Mouse (Mus musculus) CH12.LX (cell line): ENCODE results near the gene Tmem104. TPM values are rescaled to one million over a fixed set of nuclear protein-coding genes. Genes with fewer than 3 reads are reported as not detected.

Experiments used
- DNase-seq: peaks from one replicate; pipeline ENCODE4 v3.0.0-alpha.2; 2013; ENCODE audit errors: extremely low read depth
- H3K27ac ChIP-seq: 2 replicates; pipeline ENCODE4 v1.5.1; 2012; ENCODE audit warnings: low read depth, mild to moderate bottlenecking, control low read depth, moderate library complexity; ENCODE audit not compliant: insufficient read depth
- H3K27me3 ChIP-seq: replicated peaks from 2 replicates; pipeline ENCODE3; 2012; ENCODE audit warnings: inconsistent platforms
- H3K36me3 ChIP-seq, 2 experiments: replicated peaks in 1 of 2; 2 replicates each; pipeline versions ENCODE3 to v1.6.1; 2012; ENCODE audit warnings: inconsistent platforms in 1 of 2, low read length in 1 of 2, mild to moderate bottlenecking in 1 of 2, mixed read lengths in 1 of 2, moderate library complexity in 1 of 2; ENCODE audit not compliant: control insufficient read depth in 1 of 2, insufficient read depth in 1 of 2
- H3K4me1 ChIP-seq, 2 experiments: 2 replicates each; pipeline ENCODE4 v1.6.1; 2012; ENCODE audit warnings: inconsistent platforms in 1 of 2, moderate library complexity in 1 of 2; ENCODE audit not compliant: insufficient read depth in 2 of 2, control insufficient read depth in 1 of 2
- H3K4me2 ChIP-seq: 2 replicates; pipeline ENCODE4 v1.6.1; 2012; ENCODE audit warnings: low read depth, mild to moderate bottlenecking, control low read depth; ENCODE audit not compliant: poor library complexity, insufficient read depth, severe bottlenecking
- H3K4me3 ChIP-seq, 3 experiments: fragments of 150-350 bp in 1 of 3; sonication (generic) in 1 of 3; replicated peaks in 1 of 3; 2 replicates each; pipeline versions ENCODE3 to v1.5.1; 2011 to 2012; ENCODE audit warnings: low read depth in 2 of 3, low read length in 2 of 3, mild to moderate bottlenecking in 2 of 3, moderate library complexity in 2 of 3, control low read depth in 1 of 3, improper control_type of control experiment in 1 of 3, inconsistent platforms in 1 of 3, mixed read lengths in 1 of 3; ENCODE audit not compliant: poor library complexity in 1 of 3
- H3K79me2 ChIP-seq: replicated peaks from 2 replicates; pipeline ENCODE4 v1.6.1; 2012; ENCODE audit warnings: mild to moderate bottlenecking, moderate library complexity; ENCODE audit not compliant: control insufficient read depth, poor library complexity, insufficient read depth, severe bottlenecking; ENCODE audit errors: extremely low read depth
- H3K9ac ChIP-seq: 2 replicates; pipeline ENCODE4 v1.6.1; 2012; ENCODE audit warnings: low read depth, mild to moderate bottlenecking, control low read depth, moderate library complexity; ENCODE audit not compliant: insufficient read depth
- H3K9me3 ChIP-seq: replicated peaks from 2 replicates; pipeline ENCODE3; 2012; ENCODE audit warnings: low read length, inconsistent platforms, mixed read lengths
- BHLHE40 ChIP-seq: IDR thresholded peaks from 2 replicates; pipeline ENCODE4 v1.6.1; 2011; ENCODE audit warnings: mild to moderate bottlenecking, low read depth, low read length, improper control_type of control experiment
- CTCF ChIP-seq, 2 experiments: IDR thresholded peaks in 1 of 2; conservative IDR thresholded peaks in 1 of 2; 2 replicates each; pipeline ENCODE4 v1.5.1; 2011 to 2012; ENCODE audit warnings: low read depth in 2 of 2, low read length in 2 of 2, improper control_type of control experiment in 1 of 2, inconsistent platforms in 1 of 2, mild to moderate bottlenecking in 1 of 2, moderate library complexity in 1 of 2
- EP300 ChIP-seq: IDR thresholded peaks from 2 replicates; pipeline ENCODE4 v1.6.1; 2011; ENCODE audit warnings: low read length, improper control_type of control experiment
- ETS1 ChIP-seq: conservative IDR thresholded peaks from 2 replicates; pipeline ENCODE4 v1.6.1; 2012; ENCODE audit warnings: low read depth, mild to moderate bottlenecking, inconsistent platforms, low read length, improper control_type of control experiment, moderate library complexity
- GABPA ChIP-seq: IDR thresholded peaks from 2 replicates; pipeline ENCODE4 v1.6.1; 2012; ENCODE audit warnings: low read depth, low read length, improper control_type of control experiment, inconsistent platforms; ENCODE audit not compliant: insufficient replicate concordance
- KAT2A ChIP-seq: IDR thresholded peaks from 2 replicates; pipeline ENCODE4 v1.6.1; 2012; ENCODE audit warnings: low read length, improper control_type of control experiment, inconsistent platforms; ENCODE audit not compliant: insufficient replicate concordance
- MAZ ChIP-seq: IDR thresholded peaks from 2 replicates; pipeline ENCODE4 v1.6.1; 2012; ENCODE audit warnings: low read depth, mild to moderate bottlenecking, inconsistent platforms, low read length, improper control_type of control experiment, moderate library complexity
- MEF2A ChIP-seq: IDR thresholded peaks from 2 replicates; pipeline ENCODE4 v1.6.1; 2014; ENCODE audit warnings: low read depth, mild to moderate bottlenecking, inconsistent platforms, low read length, improper control_type of control experiment, borderline replicate concordance
- MXI1 ChIP-seq: IDR thresholded peaks from 2 replicates; pipeline ENCODE4 v1.6.1; 2011; ENCODE audit warnings: mild to moderate bottlenecking, low read depth, low read length, improper control_type of control experiment
- MYC ChIP-seq: IDR thresholded peaks from 2 replicates; pipeline ENCODE4 v1.6.1; 2011; ENCODE audit warnings: low read depth, mild to moderate bottlenecking, improper control_type of control experiment, low read length
- NELFE ChIP-seq: IDR thresholded peaks from 2 replicates; pipeline ENCODE4 v1.6.1; 2011; ENCODE audit warnings: low read depth, low read length, improper control_type of control experiment
- NRF1 ChIP-seq: IDR thresholded peaks from 2 replicates; pipeline ENCODE4 v1.6.1; 2014; ENCODE audit warnings: low read depth, mild to moderate bottlenecking, inconsistent platforms, low read length, improper control_type of control experiment, moderate library complexity
- PAX5 ChIP-seq: IDR thresholded peaks from 2 replicates; pipeline ENCODE4 v1.6.1; 2012; ENCODE audit warnings: low read length, inconsistent platforms, mixed read lengths
- POLR2A ChIP-seq: IDR thresholded peaks from 2 replicates; pipeline ENCODE4 v1.6.1; 2011; ENCODE audit warnings: low read depth, mild to moderate bottlenecking, improper control_type of control experiment, low read length
- POLR2AphosphoS2 ChIP-seq: IDR thresholded peaks from 2 replicates; pipeline ENCODE4 v1.6.1; 2011; ENCODE audit warnings: low read depth, low read length, improper control_type of control experiment
- SIN3A ChIP-seq: IDR thresholded peaks from 2 replicates; pipeline ENCODE4 v1.6.1; 2012; ENCODE audit warnings: low read length, improper control_type of control experiment, inconsistent platforms
- SMC3 ChIP-seq: IDR thresholded peaks from 2 replicates; pipeline ENCODE4 v1.6.1; 2011; ENCODE audit warnings: low read depth, low read length, improper control_type of control experiment
- TBP ChIP-seq: conservative IDR thresholded peaks from 2 replicates; pipeline ENCODE4 v1.6.1; 2011; ENCODE audit warnings: low read depth, low read length, improper control_type of control experiment
- TCF12 ChIP-seq: IDR thresholded peaks from 2 replicates; pipeline ENCODE4 v1.6.1; 2014; ENCODE audit warnings: low read depth, mild to moderate bottlenecking, inconsistent platforms, low read length, improper control_type of control experiment
- UBTF ChIP-seq: IDR thresholded peaks from 2 replicates; pipeline ENCODE4 v1.6.1; 2012; ENCODE audit warnings: low read depth, mild to moderate bottlenecking, inconsistent platforms, low read length, improper control_type of control experiment, moderate library complexity
- USF1 ChIP-seq: IDR thresholded peaks from 2 replicates; pipeline ENCODE4 v1.6.1; 2014; ENCODE audit warnings: low read depth, mild to moderate bottlenecking, inconsistent platforms, low read length, improper control_type of control experiment
- USF2 ChIP-seq: conservative IDR thresholded peaks from 2 replicates; pipeline ENCODE4 v1.6.1; 2011; ENCODE audit warnings: low read depth, low read length, improper control_type of control experiment
- ZC3H11A ChIP-seq: IDR thresholded peaks from 2 replicates; pipeline ENCODE4 v1.6.1; 2012; ENCODE audit warnings: low read depth, mild to moderate bottlenecking, inconsistent platforms, low read length, improper control_type of control experiment
- dilution Hi-C: fragments of 300-500 bp; cut with MboI; formaldehyde crosslinking; loops from 2 replicates; pipeline ENCODE4 v1.14.3; 2020; ENCODE audit warnings: low sequenced_read_pairs; ENCODE audit not compliant: extremely low pct_unique_long_range_greater_than_20kb, extremely low pct_ligation_motif_present
- in situ Hi-C: fragments of 300-500 bp; cut with MboI; formaldehyde crosslinking; loops from 3 replicates; pipeline ENCODE4 v1.14.3; 2019; ENCODE audit warnings: low sequenced_read_pairs, low pct_ligation_motif_present, low pct_unique_long_range_greater_than_20kb, mixed read lengths
- polyA plus RNA-seq: library from polyadenylated mRNA; unstranded; fragments of >175 nt; gene quantifications from 2 replicates; pipeline ENCODE4 v1.2.1, GENCODE M21; 2012; ENCODE audit warnings: low read depth; ENCODE audit not compliant: insufficient read length
- total RNA-seq, 2 experiments: library from RNA; depleted of rRNA; stranded (reverse); fragments of 300-350 nt in 1 of 2; fragments of >200 nt in 1 of 2; gene quantifications; 2 replicates each; pipeline ENCODE4 v1.2.3; 2012 to 2014

Gene Tmem104
- total and polyA plus RNA-seq, 3 experiments, result 3.5 to 16.1 (median 10.8) TPM

- 0 out of 4 replicates have a peak, but pooled peaks of 1 of the 2 experiments have one; percentile 7 for TF ChIP-seq CTCF (conservative IDR thresholded peaks at IDR 0.05 in 1 of 2, IDR thresholded peaks at IDR 0.05 in 1 of 2; ENCODE audit: low read depth in 2 of 2, low read length in 2 of 2)
- no peak for TF ChIP-seq POLR2AphosphoS2
- no peak for TF ChIP-seq ZC3H11A
- no peak for TF ChIP-seq NRF1
- peak; percentile 65 for TF ChIP-seq POLR2A
- TF ChIP-seq MXI1, result peak; percentile 73
- TF ChIP-seq BHLHE40, result peak; percentile 59
- TF ChIP-seq KAT2A, result no peak
- no peak for TF ChIP-seq GABPA
- TF ChIP-seq UBTF, result no peak
- no peak for TF ChIP-seq USF1
- TF ChIP-seq SIN3A, result peak; percentile 79
- TF ChIP-seq EP300, result peak; percentile 80; the same call in 1 of the 2 replicates
- TF ChIP-seq MYC, result peak; percentile 65; the same call in 1 of the 2 replicates
- TF ChIP-seq ETS1, result peak; percentile 86
- no peak; the same call in 1 of the 2 replicates for TF ChIP-seq MAZ
- 0 out of 2 replicates have a peak, but pooled peaks have one; percentile 27 for TF ChIP-seq TBP
- no peak for TF ChIP-seq USF2
- no peak for TF ChIP-seq PAX5
- peak; percentile 32; the same call in 1 of the 2 replicates for TF ChIP-seq NELFE
- peak; percentile 75 for TF ChIP-seq MEF2A
Measured at GRCm38 (mm10) chr11:115231168-115231915, 44.1 kb downstream of the Tmem104 start (continued).

- no peaks in the 10 kb centered on the region for H3K9me3 ChIP-seq
- DNase-seq, result no peak
- dilution Hi-C loops, result no loop called here
- H3K4me2 ChIP-seq, result peak overlapping the region; percentile 95
- H3K27me3 ChIP-seq, result no peaks in the 10 kb centered on the region
- H3K4me3 ChIP-seq, result peak overlapping the region in 1 of 3 experiments; percentile 4
- TF ChIP-seq SMC3, result no peak
- TF ChIP-seq UBTF, result peak; percentile 43; the same call in 1 of the 2 replicates
- TF ChIP-seq MAZ, result 0 out of 2 replicates have a peak, but pooled peaks have one; percentile 53
- TF ChIP-seq TCF12, result no peak; the same call in 1 of the 2 replicates
- peak; percentile 63; the same call in 1 of the 2 replicates for TF ChIP-seq SIN3A
- TF ChIP-seq POLR2A, result peak; percentile 0; the same call in 1 of the 2 replicates
- TF ChIP-seq MXI1, result peak; percentile 5; the same call in 1 of the 2 replicates
- H3K4me1 ChIP-seq, result peaks cover 29 to 87% of the 10 kb centered on the region in 2 experiments
- H3K27ac ChIP-seq, result peak overlapping the region; percentile 83
- in situ Hi-C loops, result loop anchor here (5.0 kb wide), 2 partner anchors 40 to 70 kb away; partner anchors contain the start of gene Slc9a3r1
- H3K79me2 ChIP-seq, result no peaks in the 10 kb centered on the region
- peak overlapping the region; percentile 48 for H3K9ac ChIP-seq
- H3K36me3 ChIP-seq, result peaks cover 11 to 49% of the 10 kb centered on the region in 2 experiments
Measured at GRCm38 (mm10) chr11:115231924-115232323, 44.6 kb downstream of the Tmem104 start.
